Mouse (Mus musculus): ENCODE results near the gene Eif4ebp2. TPM values are rescaled to one million over a fixed set of nuclear protein-coding genes. Genes with fewer than 3 reads are reported as not detected.

Gene Eif4ebp2
- polyA plus RNA-seq, 1 experiment from 2014 or later, result 43.6 TPM

GRCm38 (mm10) chr10:61390148-61390547 lies 62.3 kb downstream of the Eif4ebp2 start:
- no peak overlapping the region for H3K4me2 ChIP-seq (ENCODE audit: low read depth, low read length)

GRCm38 (mm10) chr10:61389020-61389419 lies 63.4 kb downstream of the Eif4ebp2 start:
- no peak overlapping the region for H3K27ac ChIP-seq (ENCODE audit: low read depth)
- no peaks in the 10 kb centered on the region for H3K36me3 ChIP-seq (replicated peaks; ENCODE audit: insufficient read depth, low read length)
- H3K4me3 ChIP-seq (ENCODE audit: low read depth, low read length), result no peak overlapping the region
- 75% methylated on average over 5 of the region's 5 CpGs for WGBS (ENCODE audit: insufficient replicate concordance)
- no peak overlapping the region for H3K9ac ChIP-seq (replicated peaks)
- H3K9me3 ChIP-seq (ENCODE audit: low read length), result no peaks in the 10 kb centered on the region
- no peaks in the 10 kb centered on the region for H3K27me3 ChIP-seq (ENCODE audit: insufficient read depth, low read length)
- H3K4me1 ChIP-seq (ENCODE audit: insufficient read depth), result no peaks in the 10 kb centered on the region; the same call in 1 of the 2 replicates
- DNase-seq (no peak), ATAC-seq (no peak)
- H3K4me2 ChIP-seq (ENCODE audit: low read depth, low read length), result no peak overlapping the region
- TF ChIP-seq EP300 (IDR thresholded peaks at IDR 0.05; ENCODE audit: low read depth) (no peak), CTCF (IDR thresholded peaks at IDR 0.05; ENCODE audit: low read depth) (no peak)

More at GRCm38 (mm10) chr10:61390148-61390547, 62.3 kb downstream of the Eif4ebp2 start:
- ATAC-seq (no peak), DNase-seq (no peak)
- Histone ChIP-seq H3K4me3 (ENCODE audit: low read depth, low read length) (no peak overlapping the region), H3K9me3 (ENCODE audit: low read length) (no peaks in the 10 kb centered on the region), H3K9ac (replicated peaks) (no peak overlapping the region), H3K27ac (ENCODE audit: low read depth) (no peak overlapping the region), H3K27me3 (ENCODE audit: insufficient read depth, low read length) (no peaks in the 10 kb centered on the region), H3K4me1 (ENCODE audit: insufficient read depth) (no peaks in the 10 kb centered on the region), H3K36me3 (replicated peaks; ENCODE audit: insufficient read depth, low read length) (no peaks in the 10 kb centered on the region)
- TF ChIP-seq CTCF (IDR thresholded peaks at IDR 0.05; ENCODE audit: low read depth), result no peak
- no peak for TF ChIP-seq EP300 (IDR thresholded peaks at IDR 0.05; ENCODE audit: low read depth)
- 62% methylated on average over 2 of the region's 2 CpGs for WGBS (ENCODE audit: insufficient replicate concordance)

DNA sequence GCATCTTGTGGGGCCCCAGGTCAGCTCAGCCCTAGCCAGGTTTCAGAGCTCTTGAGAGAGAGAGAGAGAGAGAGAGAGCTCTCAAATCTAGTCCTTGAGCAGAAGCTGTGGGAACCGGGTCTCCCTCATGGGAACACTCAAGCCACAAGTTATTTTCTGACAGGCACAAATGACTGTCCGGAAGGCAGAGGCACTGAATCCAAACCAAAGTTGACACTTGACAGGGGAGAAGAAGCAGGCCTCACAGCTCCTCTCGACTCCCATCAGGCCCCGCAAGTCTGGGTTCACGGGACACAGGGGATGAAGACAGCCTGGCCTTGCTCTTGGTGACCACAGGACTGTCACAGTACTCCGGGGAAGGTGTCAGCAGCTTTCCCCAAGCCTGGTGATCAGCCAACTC lies 66.2 kb downstream of the Eif4ebp2 start:
- Histone ChIP-seq H3K27ac (ENCODE audit: low read depth) (no peak overlapping the region), H3K9me3 (ENCODE audit: low read length) (no peaks in the 10 kb centered on the region), H3K9ac (replicated peaks) (no peak overlapping the region), H3K4me3 (ENCODE audit: low read depth, low read length) (no peak overlapping the region), H3K4me2 (ENCODE audit: low read depth, low read length) (no peak overlapping the region), H3K27me3 (ENCODE audit: insufficient read depth, low read length) (peaks cover 16% of the 10 kb centered on the region; the same call in 1 of the 2 replicates), H3K4me1 (ENCODE audit: insufficient read depth) (peaks cover 17% of the 10 kb centered on the region), H3K36me3 (replicated peaks; ENCODE audit: insufficient read depth, low read length) (no peaks in the 10 kb centered on the region)
- TF ChIP-seq CTCF (IDR thresholded peaks at IDR 0.05; ENCODE audit: low read depth) (no peak), EP300 (IDR thresholded peaks at IDR 0.05; ENCODE audit: low read depth) (no peak)
- DNase-seq, result no peak
- 66% methylated on average over 6 of the region's 6 CpGs for WGBS (ENCODE audit: insufficient replicate concordance)
- ATAC-seq, result no peak

- DNase-seq (no peak), ATAC-seq (no peak)
- no peak overlapping the region for H3K9ac ChIP-seq (replicated peaks)
- 79% methylated on average over 6 of the region's 6 CpGs for WGBS (ENCODE audit: insufficient replicate concordance)
- peaks cover 16% of the 10 kb centered on the region; the same call in 1 of the 2 replicates for H3K27me3 ChIP-seq (ENCODE audit: insufficient read depth, low read length)
- H3K9me3 ChIP-seq (ENCODE audit: low read length), result no peaks in the 10 kb centered on the region
- H3K4me1 ChIP-seq (ENCODE audit: insufficient read depth), result peaks cover 21% of the 10 kb centered on the region
- H3K4me2 ChIP-seq (ENCODE audit: low read depth, low read length), result no peak overlapping the region
- no peak for TF ChIP-seq CTCF (IDR thresholded peaks at IDR 0.05; ENCODE audit: low read depth)
- TF ChIP-seq EP300 (IDR thresholded peaks at IDR 0.05; ENCODE audit: low read depth), result no peak
- no peaks in the 10 kb centered on the region for H3K36me3 ChIP-seq (replicated peaks; ENCODE audit: insufficient read depth, low read length)
- no peak overlapping the region for H3K4me3 ChIP-seq (ENCODE audit: low read depth, low read length)
- no peak overlapping the region for H3K27ac ChIP-seq (ENCODE audit: low read depth)
These were observed 67.3 kb downstream of the Eif4ebp2 start for GRCm38 (mm10) chr10:61385174-61385573.

DNA sequence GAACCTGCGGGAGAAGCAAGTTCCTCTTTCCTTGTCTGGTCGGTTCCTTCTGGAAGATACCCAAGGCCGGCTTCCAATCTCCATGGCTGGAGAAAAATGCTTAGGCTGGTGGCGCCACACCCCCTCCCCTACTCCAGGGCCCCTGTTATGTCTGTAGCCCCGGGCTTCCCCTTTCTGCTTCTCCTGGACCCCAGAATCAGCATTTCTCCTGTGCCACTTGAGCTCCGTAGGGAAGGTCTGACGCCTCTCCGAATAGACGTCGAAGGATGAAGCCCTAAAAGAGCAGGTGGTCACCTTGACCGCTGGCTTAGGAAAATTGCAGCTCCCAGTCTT lies 68.8 kb downstream of the Eif4ebp2 start:
- TF ChIP-seq EP300 (IDR thresholded peaks at IDR 0.05; ENCODE audit: low read depth) (no peak), CTCF (IDR thresholded peaks at IDR 0.05; ENCODE audit: low read depth) (no peak)
- 9% methylated on average over 11 of the region's 11 CpGs for WGBS (ENCODE audit: insufficient replicate concordance)
- Histone ChIP-seq H3K36me3 (replicated peaks; ENCODE audit: insufficient read depth, low read length) (no peaks in the 10 kb centered on the region), H3K4me2 (ENCODE audit: low read depth, low read length) (peak overlapping the region; percentile 90), H3K4me3 (ENCODE audit: low read depth, low read length) (peak overlapping the region; percentile 53), H3K9me3 (ENCODE audit: low read length) (no peaks in the 10 kb centered on the region), H3K9ac (replicated peaks) (peak overlapping the region; percentile 70), H3K27me3 (ENCODE audit: insufficient read depth, low read length) (peaks cover 16% of the 10 kb centered on the region; the same call in 1 of the 2 replicates), H3K27ac (ENCODE audit: low read depth) (no peak overlapping the region), H3K4me1 (ENCODE audit: insufficient read depth) (peaks cover 25% of the 10 kb centered on the region)
- ATAC-seq (no peak; the same call in 1 of the 2 replicates), DNase-seq (no peak)

DNA sequence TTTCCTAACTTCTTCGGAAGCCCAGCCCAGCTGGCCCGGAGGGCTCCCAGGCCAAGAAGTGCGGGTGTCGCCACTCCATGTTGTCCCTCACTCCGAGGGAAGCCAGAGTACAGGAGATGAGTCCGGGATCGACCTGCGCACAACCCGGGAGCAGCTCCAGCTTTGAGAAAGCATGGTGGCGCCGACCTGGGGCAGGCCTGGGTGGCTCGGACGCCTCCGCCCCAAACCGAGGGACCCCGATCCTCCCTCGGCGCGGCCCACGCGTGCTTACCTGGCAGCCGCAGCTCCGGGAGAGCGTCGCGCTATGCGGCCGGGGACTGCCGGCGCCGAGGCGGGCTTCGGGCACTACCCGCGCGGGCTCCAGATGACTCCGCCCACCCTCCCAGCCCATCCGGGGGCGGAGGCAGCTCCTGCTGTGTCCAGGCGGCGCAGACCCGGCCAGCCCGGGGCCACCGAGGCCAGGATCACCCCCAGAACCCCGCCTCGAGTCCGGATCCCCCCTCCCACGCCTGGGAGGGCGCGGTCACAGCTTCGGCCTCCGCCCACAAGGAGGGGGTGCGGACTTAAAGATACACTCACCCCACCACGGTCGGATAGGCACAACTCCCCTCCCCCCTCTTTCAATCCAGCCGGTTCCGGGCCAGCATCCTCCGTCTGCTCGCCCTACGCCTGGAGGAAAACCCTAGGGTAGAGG lies 69.3 kb downstream of the Eif4ebp2 start, which contains the start of gene Pald1:
TSS of gene Pald1 (minus strand) at position 510 of the 694 bp plus-strand sequence.
- ATAC-seq, result peak; percentile 91
- no peaks in the 10 kb centered on the region for H3K36me3 ChIP-seq (replicated peaks; ENCODE audit: insufficient read depth, low read length)
- H3K27ac ChIP-seq (ENCODE audit: low read depth), result peak within 1 kb of the TSS; percentile 51; the same call in 1 of the 2 replicates
- H3K4me2 ChIP-seq (ENCODE audit: low read depth, low read length), result peak within 1 kb of the TSS; percentile 90
- no peaks in the 10 kb centered on the region for H3K9me3 ChIP-seq (ENCODE audit: low read length)
- TF ChIP-seq EP300 (IDR thresholded peaks at IDR 0.05; ENCODE audit: low read depth) (no peak), CTCF (IDR thresholded peaks at IDR 0.05; ENCODE audit: low read depth) (no peak)
- H3K4me1 ChIP-seq (ENCODE audit: insufficient read depth), result peaks cover 25% of the 10 kb centered on the region
- H3K9ac ChIP-seq (replicated peaks), result peak within 1 kb of the TSS; percentile 70
- peak within 1 kb of the TSS; percentile 53 for H3K4me3 ChIP-seq (ENCODE audit: low read depth, low read length)
- 1% methylated on average over 41 of the region's 60 CpGs for WGBS (ENCODE audit: insufficient replicate concordance)
- peak; percentile 82 for DNase-seq
- peaks cover 16% of the 10 kb centered on the region; the same call in 1 of the 2 replicates for H3K27me3 ChIP-seq (ENCODE audit: insufficient read depth, low read length)

Measured in liver, postnatal 0 days (tissue).